ENCODE assay signal across 8 mouse cellular contexts in the genomic region with DNA sequence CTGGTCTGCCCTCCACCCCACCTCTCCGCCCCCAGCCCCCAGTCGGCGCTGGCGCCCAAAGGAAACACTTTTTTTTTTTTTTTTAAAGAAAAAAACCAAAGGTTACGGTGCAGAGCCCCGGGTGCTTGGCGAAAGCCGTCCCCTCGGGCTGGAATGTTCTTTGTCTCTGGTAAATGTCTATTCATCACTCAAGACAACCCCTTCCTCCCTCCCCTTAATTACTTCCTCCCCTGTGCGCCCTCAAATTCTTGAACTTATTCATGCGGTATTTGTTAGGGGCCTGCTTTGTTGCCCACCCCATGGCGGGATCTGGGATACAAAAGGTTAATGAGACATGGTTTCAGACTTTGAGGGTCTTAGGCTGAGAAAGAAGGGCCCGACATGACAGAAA. TPM values are rescaled to one million over a fixed set of nuclear protein-coding genes. Genes with fewer than 3 reads are reported as not detected.
DNase-seq lines count a peak whose midpoint lies in the region; ATAC-seq lines count a peak whose summit lies in the region.

No protein-coding gene starts in this region.

- H3K4me2 ChIP-seq in lung, embryonic 15.5 days, result peak overlapping the region; percentile 65
- peak overlapping the region; percentile 64 for H3K4me2 ChIP-seq in forebrain, embryonic 14.5 days (ENCODE audit: low read length)
- H3K4me2 ChIP-seq in stomach, embryonic 15.5 days, result peak overlapping the region; percentile 38

- H3K27me3 ChIP-seq in lung, embryonic 15.5 days, result no peaks in the 10 kb centered on the region
- H3K27me3 ChIP-seq in forebrain, embryonic 14.5 days (replicated peaks; ENCODE audit: control insufficient read depth, insufficient read depth, low read length), result no peaks in the 10 kb centered on the region
- H3K27me3 ChIP-seq in limb, embryonic 10.5 days (ENCODE audit: low read depth, poor library complexity, severe bottlenecking), result no peaks in the 10 kb centered on the region
- H3K27me3 ChIP-seq in stomach, embryonic 15.5 days (replicated peaks), result no peaks in the 10 kb centered on the region

- H3K9me3 ChIP-seq in lung, embryonic 15.5 days, result peaks cover 32% of the 10 kb centered on the region
- H3K9me3 ChIP-seq in forebrain, embryonic 14.5 days (replicated peaks; ENCODE audit: control insufficient read depth, low read length), result peaks cover 27% of the 10 kb centered on the region
- H3K9me3 ChIP-seq in limb, embryonic 10.5 days (replicated peaks), result peaks cover 23% of the 10 kb centered on the region
- H3K9me3 ChIP-seq in stomach, embryonic 15.5 days, result peaks cover 17% of the 10 kb centered on the region; the same call in 1 of the 2 replicates

- intact Hi-C loops in left cerebral cortex, postnatal 4 days (cut with DNase I), result no loop called here

- peak overlapping the region; percentile 77 for H3K27ac ChIP-seq in lung, embryonic 15.5 days
- H3K27ac ChIP-seq in forebrain, embryonic 14.5 days (ENCODE audit: low read depth, low read length), result peak overlapping the region; percentile 87
- H3K27ac ChIP-seq in limb, embryonic 10.5 days, result peak overlapping the region; percentile 92
- H3K27ac ChIP-seq in stomach, embryonic 15.5 days, result peak overlapping the region; percentile 77

- H3K4me3 ChIP-seq in lung, embryonic 15.5 days, result peak overlapping the region; percentile 57; the same call in 1 of the 2 replicates
- H3K4me3 ChIP-seq in forebrain, embryonic 14.5 days (ENCODE audit: low read depth, low read length), result no peak overlapping the region
- H3K4me3 ChIP-seq in limb, embryonic 10.5 days, result peak overlapping the region; percentile 62
- 0 out of 2 replicates have a peak overlapping the region, but pooled peaks have one; percentile 6 for H3K4me3 ChIP-seq in stomach, embryonic 15.5 days (replicated peaks)

- 0 out of 2 replicates have a peak, but pooled peaks have one; percentile 21 for ATAC-seq in lung, embryonic 15.5 days (ENCODE audit: borderline replicate concordance, extremely low read depth, low FRiP score, low TSS enrichment)
- ATAC-seq in forebrain, embryonic 14.5 days, result peak; percentile 19
- ATAC-seq in stomach, embryonic 15.5 days (ENCODE audit: insufficient read depth, low FRiP score, low read depth), result no peak

- H3K9ac ChIP-seq in lung, embryonic 15.5 days, result no peak overlapping the region
- H3K9ac ChIP-seq in forebrain, embryonic 14.5 days (ENCODE audit: low read length), result peak overlapping the region; percentile 83; the same call in 1 of the 2 replicates
- H3K9ac ChIP-seq in stomach, embryonic 15.5 days, result no peak overlapping the region

- DNase-seq in lung, adult 18-20 months, result no peak
- peak; percentile 65 for DNase-seq in forebrain, embryonic 14.5 days (ENCODE audit: low spot score)
- peak; percentile 62 for DNase-seq in limb, embryonic 10.5 days (ENCODE audit: low spot score)
- no peak for DNase-seq in testis, postnatal 10 days (ENCODE audit: low spot score)
- DNase-seq in left cerebral cortex, postnatal 4 days, result no peak
- DNase-seq in adrenal gland, postnatal 25 days, result no peak

- H3K36me3 ChIP-seq in lung, embryonic 15.5 days, result no peaks in the 10 kb centered on the region; the same call in 1 of the 2 replicates
- H3K36me3 ChIP-seq in forebrain, embryonic 14.5 days (ENCODE audit: control insufficient read depth, insufficient read depth, low read length), result peaks cover 4% of the 10 kb centered on the region; the same call in 1 of the 2 replicates
- H3K36me3 ChIP-seq in limb, embryonic 10.5 days, result peaks cover 52% of the 10 kb centered on the region
- H3K36me3 ChIP-seq in stomach, embryonic 15.5 days, result no peaks in the 10 kb centered on the region

- 50% methylated on average over 13 of the region's 13 CpGs for WGBS in lung, embryonic 15.5 days
- 46% methylated on average over 13 of the region's 13 CpGs for WGBS in forebrain, embryonic 14.5 days
- WGBS in limb, embryonic 10.5 days, result 42% methylated on average over 13 of the region's 13 CpGs
- 60% methylated on average over 13 of the region's 13 CpGs for WGBS in stomach, embryonic 15.5 days

- peaks cover 32% of the 10 kb centered on the region for H3K4me1 ChIP-seq in lung, embryonic 15.5 days
- H3K4me1 ChIP-seq in forebrain, embryonic 14.5 days (ENCODE audit: control insufficient read depth, insufficient read depth, low read length), result peaks cover 7% of the 10 kb centered on the region
- peaks cover 38% of the 10 kb centered on the region for H3K4me1 ChIP-seq in limb, embryonic 10.5 days
- H3K4me1 ChIP-seq in stomach, embryonic 15.5 days, result no peaks in the 10 kb centered on the region

RNA-seq across cellular contexts. Expression of gene Mest, which starts 13.0 kb away (rescaled TPM):
- polyA plus RNA-seq in lung, embryonic 15.5 days (2015; fragmentation: Nextera tagmentation; extraction: Ambion mirVana), result 1,436 and 1,497 TPM in 2 replicates
- polyA plus RNA-seq in forebrain, embryonic 14.5 days (2014; fragmentation: Nextera tagmentation; extraction: Ambion mirVana), result 409 and 464 TPM in 2 replicates
- 3,140 and 3,810 TPM in 2 replicates for polyA plus RNA-seq in limb, embryonic 10.5 days (2016; fragmentation: Nextera tagmentation; extraction: Ambion mirVana)
- 780 and 950 TPM in 2 replicates for polyA plus RNA-seq in stomach, embryonic 15.5 days (2015; fragmentation: Nextera tagmentation; extraction: Ambion mirVana)
- 100 to 1,000 TPM; 104 to 155 TPM for total RNA-seq in left cerebral cortex, postnatal 4 days (2021)
- 54.9 and 56.7 TPM in 2 replicates for total RNA-seq in adrenal gland, postnatal 25 days (2021)

RNA-seq across cellular contexts. Expression of gene Cep41, which starts 42.8 kb away (rescaled TPM):
- polyA plus RNA-seq in lung, embryonic 15.5 days (2015; fragmentation: Nextera tagmentation; extraction: Ambion mirVana), result 12.1 and 13.0 TPM in 2 replicates
- 15.6 and 16.6 TPM in 2 replicates for polyA plus RNA-seq in forebrain, embryonic 14.5 days (2014; fragmentation: Nextera tagmentation; extraction: Ambion mirVana)
- 28.8 and 33.1 TPM in 2 replicates for polyA plus RNA-seq in limb, embryonic 10.5 days (2016; fragmentation: Nextera tagmentation; extraction: Ambion mirVana)
- polyA plus RNA-seq in stomach, embryonic 15.5 days (2015; fragmentation: Nextera tagmentation; extraction: Ambion mirVana), result 10.0 and 11.5 TPM in 2 replicates
- 10 to 100 TPM in 1 of 2 experiments, 1 to 10 TPM in 1; 7.4 to 10.9 TPM for total RNA-seq in left cerebral cortex, postnatal 4 days (2021)
- 5.7 and 9.9 TPM in 2 replicates for total RNA-seq in adrenal gland, postnatal 25 days (2021)

Comparison
In these comparisons a context has a peak if more than half of its experiments do, and no peak if none do; other contexts are left out.
1. DNase-seq: peak in forebrain, embryonic 14.5 days (single experiment) and limb, embryonic 10.5 days (single experiment); none in lung, adult 18-20 months (0 of 2), testis, postnatal 10 days (single experiment), left cerebral cortex, postnatal 4 days (single experiment) and adrenal gland, postnatal 25 days (single experiment).
2. Peak in every context shown above with its lines, with median percentiles within 50 percentile points of each other: H3K27ac ChIP-seq and H3K4me2 ChIP-seq.